ENCODE assay signal across 37 mouse cellular contexts in genomic region chr11:100780247-100780646, GRCm38 (mm10). TPM values are rescaled to one million over a fixed set of nuclear protein-coding genes. Genes with fewer than 3 reads are reported as not detected.
"Had no signal": no experiment of that assay in that cellular context is flagged by ENCODE, and none has a peak within 500 bp of the region (broad histone marks: within the 10 kb centered on the region; RNA-seq: fewer than 3 reads in every experiment).

No protein-coding gene starts in this region.

- ATAC-seq: hindbrain, embryonic 16.5 days; inflammation-experienced regulatory T-cells, adult 6 months; intestine, embryonic 15.5 days; intestine, postnatal 0 days; liver, postnatal 0 days had no signal

- H3K9me3 ChIP-seq: hindbrain, embryonic 10.5 days; hindbrain, embryonic 12.5 days; intestine, embryonic 15.5 days; limb, embryonic 10.5 days; limb, embryonic 12.5 days; liver, embryonic 13.5 days; liver, embryonic 15.5 days had no signal

- H3K4me3 ChIP-seq: gastrocnemius, adult 2 months; hindbrain, embryonic 10.5 days; hindbrain, embryonic 12.5 days; intestine, embryonic 15.5 days; layer of hippocampus, adult 2 months; left cerebral cortex, adult 2 months; limb, embryonic 10.5 days; limb, embryonic 12.5 days; liver, embryonic 13.5 days; liver, embryonic 15.5 days had no signal

- H3K4me1 ChIP-seq: hindbrain, embryonic 12.5 days; intestine, embryonic 15.5 days; limb, embryonic 10.5 days; limb, embryonic 12.5 days had no signal

- H3K27ac ChIP-seq: gastrocnemius, adult 2 months; hindbrain, embryonic 10.5 days; hindbrain, embryonic 12.5 days; hindbrain, embryonic 14.5 days; intestine, embryonic 15.5 days; layer of hippocampus, adult 2 months; left cerebral cortex, adult 2 months; limb, embryonic 10.5 days; limb, embryonic 12.5 days; liver, embryonic 13.5 days; liver, embryonic 15.5 days had no signal

- H3K9ac ChIP-seq: hindbrain, embryonic 12.5 days; hindbrain, embryonic 14.5 days; intestine, embryonic 15.5 days; limb, embryonic 12.5 days; liver, embryonic 13.5 days; liver, embryonic 15.5 days; liver, postnatal 0 days had no signal

- H3K4me2 ChIP-seq: heart, embryonic 11.5 days; hindbrain, embryonic 12.5 days; hindbrain, embryonic 14.5 days; intestine, embryonic 15.5 days; limb, embryonic 12.5 days; liver, embryonic 11.5 days; liver, embryonic 13.5 days; liver, embryonic 15.5 days had no signal

- DNase-seq: gastrocnemius, adult 2 months; gastrocnemius, postnatal 10 days; gastrocnemius, postnatal 25 days; heart, adult 18-20 months; heart, postnatal 10 days; heart, postnatal 4 days; kidney, adult 18-20 months; kidney, adult 8-10 months; kidney, postnatal 10 days; kidney, postnatal 4 days; liver; liver, embryonic 13.5 days; liver, postnatal 0 days had no signal

- H3K27me3 ChIP-seq: hindbrain, embryonic 12.5 days; intestine, embryonic 15.5 days; limb, embryonic 12.5 days; liver, embryonic 13.5 days; liver, embryonic 15.5 days had no signal

RNA-seq across cellular contexts. Expression of gene Hcrt, which starts 17.5 kb away (rescaled TPM):
- total RNA-seq: gastrocnemius, adult 2 months; gastrocnemius, postnatal 10 days; gastrocnemius, postnatal 25 days; gastrocnemius, postnatal 4 days; granulocyte monocyte progenitor cell, adult 5-6 weeks; heart, adult 18-20 months; heart, postnatal 10 days; heart, postnatal 25 days; heart, postnatal 4 days; layer of hippocampus, adult 2 months; layer of hippocampus, postnatal 25 days; left cerebral cortex, adult 2 months; left cerebral cortex, postnatal 14 days had no signal
- polyA plus RNA-seq: heart, embryonic 11.5 days; heart, embryonic 14.5 days; heart, embryonic 16.5 days; hindbrain, embryonic 10.5 days; hindbrain, embryonic 12.5 days; hindbrain, embryonic 14.5 days; inflammation-experienced regulatory T-cells, adult 6 months; intestine, embryonic 15.5 days; intestine, postnatal 0 days; kidney, embryonic 14.5 days; kidney, embryonic 16.5 days; limb, embryonic 10.5 days; limb, embryonic 12.5 days; limb, embryonic 14.5 days; liver, embryonic 11.5 days; liver, embryonic 13.5 days; liver, embryonic 15.5 days; liver, postnatal 0 days had no signal

RNA-seq across cellular contexts. Expression of gene Kcnh4, which starts 20.5 kb away (rescaled TPM):
- total RNA-seq: gastrocnemius, adult 2 months; gastrocnemius, postnatal 10 days; gastrocnemius, postnatal 25 days; granulocyte monocyte progenitor cell, adult 5-6 weeks; heart, adult 18-20 months; heart, postnatal 10 days; heart, postnatal 25 days; heart, postnatal 4 days had no signal
- polyA plus RNA-seq: heart, embryonic 11.5 days; heart, embryonic 14.5 days; heart, embryonic 16.5 days; kidney, embryonic 14.5 days; kidney, embryonic 16.5 days; limb, embryonic 10.5 days; limb, embryonic 12.5 days; liver, embryonic 11.5 days; liver, embryonic 13.5 days; liver, embryonic 15.5 days; liver, postnatal 0 days had no signal
